Mouse (Mus musculus) C3H10T1/2 (cell line): ENCODE data around the gene Zxdb. TPM values are rescaled to one million over a fixed set of nuclear protein-coding genes. Genes with fewer than 3 reads are reported as not detected.

Experiments
- polyA plus RNA-seq, 2 experiments: library from polyadenylated mRNA; unstranded; fragments of >200 nt; fragmentation: generic; extraction: Trizol; gene quantifications; one replicate each; pipeline ENCODE4 v1.2.1; 2012; ENCODE audit warnings: missing spikeins in 2 of 2

The Zxdb gene
- polyA plus RNA-seq, result 1 to 10 TPM in 1 of 2 experiments, under 1 TPM in 1; 0.29 to 1.7 TPM

DNA sequence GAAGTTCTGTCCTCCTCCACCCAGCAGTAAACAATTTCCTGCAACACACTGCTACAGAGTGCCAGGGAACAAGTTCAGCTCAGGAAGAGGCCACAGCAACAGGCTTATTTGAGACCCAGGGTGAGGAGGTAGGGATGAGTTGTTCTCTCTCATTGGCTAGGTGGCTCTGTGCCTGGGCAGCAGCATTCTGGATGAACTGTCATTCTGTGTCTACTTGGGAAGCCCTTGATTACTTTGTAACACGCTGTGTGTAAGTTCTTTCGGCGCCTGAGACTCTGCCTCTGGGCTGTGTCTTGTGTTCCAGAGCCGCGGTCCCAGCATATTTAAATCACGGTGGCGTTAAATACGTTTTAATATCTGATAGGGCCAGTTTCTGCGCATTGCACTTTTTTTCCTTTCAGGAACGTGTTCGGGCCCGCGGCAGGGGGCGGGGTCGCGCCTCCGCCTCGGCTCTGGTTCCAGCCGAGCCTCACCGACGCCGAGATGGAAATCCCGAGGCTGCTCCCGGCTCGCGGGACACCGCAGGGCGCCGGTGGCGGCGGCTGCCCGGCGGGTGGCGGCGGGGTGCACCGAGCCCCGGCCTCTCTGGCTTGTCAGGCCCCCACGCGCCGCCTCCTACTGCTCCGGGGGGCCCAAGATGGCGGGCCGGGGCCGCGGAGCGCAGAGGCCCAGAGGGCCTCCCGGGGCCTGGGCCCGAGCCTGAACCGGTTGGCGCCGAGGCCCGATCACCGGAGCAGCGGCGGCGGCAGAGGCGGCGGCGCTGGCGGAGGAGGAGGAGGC, at the start of gene Zxdb:
Zxdb (plus strand) TSS at position 378 of the 780 bp plus-strand sequence.

Other genes with a start within 250 kb of the Zxdb start
- 100 to 1,000 TPM; 144 to 443 TPM for gene Maged1, start 182.4 kb upstream of the Zxdb start, polyA plus RNA-seq
- 1 to 10 TPM; 1.2 to 6.2 TPM for gene Gspt2, start 88.5 kb upstream of the Zxdb start, polyA plus RNA-seq